Mouse (Mus musculus) stomach, postnatal 0 days (tissue): ENCODE results near the gene Il17c. TPM values are rescaled to one million over a fixed set of nuclear protein-coding genes. Genes with fewer than 3 reads are reported as not detected.

ENCODE experiments used
- ATAC-seq: fragments of 200-750 bp; cut with Nextera tagmentation; 2 replicates; pipeline ENCODE4 v1.8.0; 2017; ENCODE audit not compliant: low FRiP score, low TSS enrichment
- DNase-seq: peaks from one replicate; pipeline ENCODE4 v3.0.0-alpha.2; 2016; ENCODE audit warnings: low spot score
- H3K27ac ChIP-seq: fragments of 300-500 bp; sonication (generic); replicated peaks from 2 replicates; pipeline ENCODE4 v1.5.1; 2014; ENCODE audit warnings: mild to moderate bottlenecking, control low read depth
- H3K27me3 ChIP-seq: fragments of 300-500 bp; sonication (generic); 2 replicates; pipeline ENCODE4 v1.6.1; 2014; ENCODE audit warnings: low read length; ENCODE audit not compliant: control insufficient read depth, insufficient read depth
- H3K36me3 ChIP-seq: fragments of 300-500 bp; sonication (generic); 2 replicates; pipeline ENCODE4 v1.6.1; 2014; ENCODE audit warnings: low read length, mixed read lengths; ENCODE audit not compliant: control insufficient read depth, insufficient read depth
- H3K4me1 ChIP-seq: fragments of 300-500 bp; sonication (generic); replicated peaks from 2 replicates; pipeline ENCODE4 v1.6.1; 2014; ENCODE audit warnings: antibody characterized with exemption; ENCODE audit not compliant: control insufficient read depth, insufficient read depth
- H3K4me2 ChIP-seq: fragments of 300-500 bp; sonication (generic); replicated peaks from 2 replicates; pipeline ENCODE4 v1.6.1; 2014; ENCODE audit warnings: low read depth, mild to moderate bottlenecking, control low read depth, moderate library complexity
- H3K4me3 ChIP-seq: fragments of 300-500 bp; sonication (generic); 2 replicates; pipeline ENCODE4 v1.5.1; 2014; ENCODE audit warnings: low read depth, low read length, control low read depth
- H3K9ac ChIP-seq: fragments of 300-500 bp; sonication (generic); 2 replicates; pipeline ENCODE4 v1.6.1; 2014; ENCODE audit warnings: mild to moderate bottlenecking, low read length, control low read depth, mixed read lengths
- H3K9me3 ChIP-seq: fragments of 300-500 bp; sonication (generic); 2 replicates; pipeline ENCODE4 v1.6.1; 2016; ENCODE audit warnings: low read length; ENCODE audit not compliant: control insufficient read depth
- CTCF ChIP-seq: IDR thresholded peaks from 2 replicates; pipeline ENCODE4 v1.5.1; 2016; ENCODE audit warnings: antibody characterized with exemption, low read depth, mild to moderate bottlenecking, moderate library complexity
- EP300 ChIP-seq: optimal IDR thresholded peaks from 2 replicates; pipeline ENCODE3; 2016; ENCODE audit warnings: antibody characterized with exemption
- WGBS: fragments of 180-500 bp; shearing (Covaris S2); extraction: QIAGEN DNeasy Blood & Tissue Kit; methylation state at CpG from one replicate; pipeline ENCODE4 v1.1.7; 2014; 5-methylcytosine and 5-hydroxymethylcytosine counted together
- microRNA-seq: library from miRNA; unstranded; fragments of <30 nt; microRNA quantifications from one replicate; pipeline ENCODE4, GENCODE M21; 2016
- polyA plus RNA-seq: library from polyadenylated mRNA; unstranded; fragments of >200 nt; fragmentation: Nextera tagmentation; extraction: Ambion mirVana; gene quantifications from 2 replicates; pipeline ENCODE4 v1.2.1, GENCODE M21; 2015

Gene Il17c
- polyA plus RNA-seq, 1 experiment from 2014 or later, result 0.32 TPM

DNA sequence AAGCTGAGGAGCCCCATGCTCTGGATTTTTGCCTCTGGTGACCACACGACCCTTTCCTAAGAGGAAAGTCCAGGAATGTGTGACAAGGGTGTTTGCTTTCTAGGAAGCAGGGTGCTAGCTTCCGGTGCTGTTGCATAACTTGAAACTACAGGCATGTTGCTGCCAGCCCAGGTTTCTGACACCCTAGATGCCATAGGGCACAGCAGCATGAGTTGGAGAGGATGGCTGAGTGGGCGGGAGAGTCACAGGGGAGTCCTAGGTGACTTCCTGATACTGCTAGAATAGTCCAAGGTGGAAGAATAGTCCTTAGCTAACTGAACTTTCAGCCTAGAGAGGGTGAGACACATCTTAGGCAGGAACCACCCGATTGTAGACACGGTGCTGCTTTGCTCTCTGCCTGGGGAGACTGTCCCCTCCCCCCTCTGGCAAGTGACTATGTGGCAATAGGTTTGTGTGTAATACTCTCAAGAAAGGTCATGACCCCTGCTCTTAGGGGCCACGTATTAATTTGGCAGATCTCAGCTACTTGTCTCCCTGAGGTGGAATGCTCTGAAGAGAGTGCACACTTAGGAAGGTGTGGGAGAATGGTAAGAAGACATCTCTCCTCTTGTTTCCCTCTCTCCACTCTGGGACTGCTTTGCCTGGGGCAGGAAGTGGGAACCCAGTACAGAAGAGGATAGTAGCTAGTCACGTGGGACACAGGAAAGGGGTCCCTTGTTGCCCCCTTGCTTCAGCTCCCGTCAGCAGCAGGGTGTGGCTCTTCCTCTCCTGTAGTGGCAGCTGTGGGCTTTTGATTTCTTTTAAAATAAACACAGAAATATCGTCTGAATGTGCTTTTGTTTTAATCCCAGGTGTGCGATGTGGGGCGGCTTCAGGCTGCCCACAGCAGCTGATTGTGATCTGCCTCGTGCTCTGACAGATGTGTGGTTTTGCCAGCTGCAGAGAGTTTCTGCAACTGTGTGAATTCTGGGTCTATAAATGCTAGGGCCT lies 42.1 kb downstream of the Il17c start:
- Histone ChIP-seq H3K9me3 (no peaks in the 10 kb centered on the region), H3K4me1 (no peaks in the 10 kb centered on the region; the same call in 1 of the 2 replicates), H3K9ac (no peak overlapping the region), H3K4me3 (no peak overlapping the region), H3K4me2 (no peak overlapping the region), H3K36me3 (peaks cover 9% of the 10 kb centered on the region; the same call in 1 of the 2 replicates), H3K27me3 (no peaks in the 10 kb centered on the region; the same call in 1 of the 2 replicates), H3K27ac (peak overlapping the region; percentile 79)
- DNase-seq, result peak; percentile 52
- peak; percentile 46 for ATAC-seq
- TF ChIP-seq EP300 (no peak), CTCF (no peak)
- WGBS, result 25% methylated on average over 12 of the region's 12 CpGs

DNA sequence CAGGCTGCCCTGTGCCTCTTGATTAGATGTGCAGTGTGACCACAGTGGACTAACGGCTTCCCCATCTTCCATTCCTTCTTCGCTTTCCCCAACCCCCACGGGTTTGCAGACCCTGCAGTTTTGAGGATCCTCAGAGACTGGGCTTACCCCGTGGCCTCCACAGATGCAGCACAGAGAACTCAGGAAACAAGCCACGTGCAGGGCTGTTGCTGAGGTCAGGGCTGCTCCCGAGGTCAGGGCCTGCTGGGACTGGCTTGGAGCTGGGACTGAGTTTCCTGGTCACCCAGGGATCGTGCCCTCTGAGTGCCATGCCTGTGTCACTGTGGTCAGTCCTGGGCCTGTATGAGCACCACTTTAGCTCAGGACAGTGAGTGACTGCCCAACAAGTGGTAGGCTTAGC lies 43.2 kb downstream of the Il17c start:
- DNase-seq (no peak), ATAC-seq (no peak)
- Histone ChIP-seq H3K9me3 (no peaks in the 10 kb centered on the region), H3K4me2 (no peak overlapping the region), H3K9ac (no peak overlapping the region), H3K36me3 (peaks cover 9% of the 10 kb centered on the region; the same call in 1 of the 2 replicates), H3K4me1 (no peaks in the 10 kb centered on the region; the same call in 1 of the 2 replicates), H3K4me3 (no peak overlapping the region), H3K27me3 (no peaks in the 10 kb centered on the region; the same call in 1 of the 2 replicates), H3K27ac (no peak overlapping the region)
- TF ChIP-seq EP300, result no peak
- TF ChIP-seq CTCF, result no peak
- whole genome bisulfite sequencing, result 77% methylated on average over 7 of the region's 7 CpGs

DNA sequence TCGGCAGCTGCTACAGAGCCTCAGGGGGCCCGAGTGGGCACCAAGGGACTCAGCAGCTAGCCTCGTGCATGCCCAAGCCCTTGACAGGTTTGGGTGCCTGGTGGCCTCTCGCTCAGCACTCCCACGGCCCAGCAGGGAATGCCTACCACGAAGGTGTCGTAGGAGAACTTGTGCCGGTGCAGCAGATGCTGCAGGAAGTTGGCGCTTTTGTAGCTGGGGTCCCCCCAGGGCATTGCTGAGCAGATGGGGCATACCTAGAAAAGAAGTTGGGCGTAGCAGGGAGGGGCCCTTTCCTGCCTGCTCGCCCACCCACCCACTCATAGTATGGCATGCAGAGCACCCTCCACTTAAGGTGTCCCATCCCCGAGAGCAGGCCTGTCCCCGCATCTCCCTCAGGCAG lies 46.0 kb downstream of the Il17c start:
- no peak overlapping the region for H3K4me2 ChIP-seq
- WGBS, result 89% methylated on average over 13 of the region's 13 CpGs
- H3K27me3 ChIP-seq, result no peaks in the 10 kb centered on the region
- no peak overlapping the region for H3K9ac ChIP-seq
- no peaks in the 10 kb centered on the region for H3K4me1 ChIP-seq
- DNase-seq (no peak), ATAC-seq (no peak)
- TF ChIP-seq CTCF (no peak), EP300 (no peak)
- no peak overlapping the region for H3K4me3 ChIP-seq
- H3K27ac ChIP-seq, result no peak overlapping the region
- peaks cover 9% of the 10 kb centered on the region; the same call in 1 of the 2 replicates for H3K36me3 ChIP-seq
- no peaks in the 10 kb centered on the region for H3K9me3 ChIP-seq

DNA sequence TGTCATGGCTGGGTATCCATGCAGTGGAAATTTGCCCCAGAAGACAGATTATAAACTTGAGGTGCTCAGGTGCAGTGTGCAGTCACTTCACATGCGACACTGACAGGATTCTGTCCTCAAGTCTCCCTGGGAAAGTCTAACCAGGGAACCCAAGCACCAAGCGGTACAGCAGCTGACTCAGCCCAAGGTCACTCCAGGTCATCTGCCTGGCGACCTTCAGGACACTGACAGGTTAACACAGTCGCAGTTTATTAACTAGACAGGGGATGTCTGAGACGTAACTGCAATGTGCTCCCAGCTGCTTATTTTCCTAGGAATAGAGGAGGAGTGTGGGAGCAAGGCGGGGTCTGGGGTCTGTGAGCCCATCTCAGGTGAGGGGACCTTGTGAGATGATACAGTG lies 47.6 kb downstream of the Il17c start:
- Histone ChIP-seq H3K9me3 (no peaks in the 10 kb centered on the region), H3K9ac (no peak overlapping the region), H3K36me3 (peaks cover 9% of the 10 kb centered on the region; the same call in 1 of the 2 replicates), H3K27ac (no peak overlapping the region), H3K4me2 (no peak overlapping the region), H3K4me3 (no peak overlapping the region), H3K27me3 (no peaks in the 10 kb centered on the region), H3K4me1 (no peaks in the 10 kb centered on the region)
- 87% methylated on average over 6 of the region's 6 CpGs for WGBS
- DNase-seq (no peak), ATAC-seq (no peak)
- TF ChIP-seq CTCF, result no peak

DNA sequence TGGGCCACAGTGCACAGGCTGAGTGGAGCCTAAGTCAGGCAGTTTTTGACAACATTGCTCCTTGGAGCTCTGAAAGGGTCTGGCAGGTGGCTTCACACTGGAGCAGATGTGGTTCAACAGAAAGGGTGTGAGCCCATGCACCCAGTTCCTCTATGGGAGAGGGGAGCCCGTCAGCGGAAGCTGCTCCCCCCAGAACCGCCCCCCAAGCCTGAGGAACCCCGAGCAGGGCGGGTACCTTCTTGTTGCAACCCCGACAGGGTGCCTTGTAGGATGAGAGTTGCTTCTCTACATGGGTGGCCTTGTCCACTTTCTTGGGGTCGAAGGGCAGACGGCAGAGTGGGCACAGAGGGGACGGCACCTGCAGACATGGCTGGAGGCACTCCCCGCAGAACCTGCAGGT lies 48.1 kb downstream of the Il17c start:
- Histone ChIP-seq H3K27me3 (no peaks in the 10 kb centered on the region), H3K36me3 (peaks cover 9% of the 10 kb centered on the region; the same call in 1 of the 2 replicates), H3K4me2 (no peak overlapping the region), H3K4me3 (no peak overlapping the region), H3K9me3 (no peaks in the 10 kb centered on the region), H3K4me1 (peaks cover 3% of the 10 kb centered on the region; the same call in 1 of the 2 replicates), H3K27ac (no peak overlapping the region), H3K9ac (no peak overlapping the region)
- ATAC-seq, result no peak
- TF ChIP-seq CTCF (no peak), EP300 (no peak)
- WGBS, result 88% methylated on average over 10 of the region's 10 CpGs
- DNase-seq, result no peak

DNA sequence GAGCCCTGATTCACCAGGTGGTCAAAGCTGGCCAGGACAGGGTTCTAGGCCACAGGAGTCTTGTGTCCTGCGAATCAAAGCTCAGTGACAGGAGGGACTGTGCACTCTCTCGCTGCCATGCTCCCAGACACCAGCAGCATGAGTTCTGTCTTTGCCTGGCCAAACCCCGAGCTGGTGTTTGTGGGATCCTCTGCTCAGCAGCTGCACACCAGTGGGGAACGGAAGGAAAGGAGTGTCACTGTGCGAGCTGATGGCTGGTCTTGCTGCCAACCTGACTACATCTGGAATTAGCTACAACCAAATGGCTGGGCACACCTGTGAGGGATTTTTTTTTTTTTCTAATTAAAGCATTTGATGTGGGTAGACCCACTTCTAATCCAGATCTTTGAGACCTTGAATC lies 48.9 kb downstream of the Il17c start:
- Histone ChIP-seq H3K27me3 (no peaks in the 10 kb centered on the region), H3K36me3 (peaks cover 9% of the 10 kb centered on the region; the same call in 1 of the 2 replicates), H3K27ac (no peak overlapping the region), H3K9ac (no peak overlapping the region), H3K9me3 (no peaks in the 10 kb centered on the region), H3K4me2 (no peak overlapping the region), H3K4me3 (no peak overlapping the region), H3K4me1 (peaks cover 5% of the 10 kb centered on the region; the same call in 1 of the 2 replicates)
- ATAC-seq, result no peak
- TF ChIP-seq CTCF (no peak), EP300 (no peak)
- WGBS, result 88% methylated on average over 5 of the region's 5 CpGs
- DNase-seq, result no peak

Small RNAs within 50 kb of the gene (microRNA-seq; reads per million reads assigned to microRNA genes)
- gene Gm24366, result not detected

Other genes starting within 250 kb of the Il17c start
- 2.3 and 2.8 TPM in 2 replicates for gene Zfpm1, start 139.9 kb upstream of the Il17c start, polyA plus RNA-seq
- not detected in 2 replicates for gene Trhr2, start 61.3 kb upstream of the Il17c start, polyA plus RNA-seq
- 19.4 and 19.8 TPM in 2 replicates for gene Zc3h18, start 45.4 kb upstream of the Il17c start, polyA plus RNA-seq
- 250 and 267 TPM in 2 replicates for gene Cyba, start 10.9 kb downstream of the Il17c start, polyA plus RNA-seq
- gene Mvd, start 21.4 kb downstream of the Il17c start, polyA plus RNA-seq, result 34.6 and 35.7 TPM in 2 replicates
- 1.4 and 1.6 TPM in 2 replicates for gene Snai3, start 38.7 kb downstream of the Il17c start, polyA plus RNA-seq
- gene Rnf166, start 54.0 kb downstream of the Il17c start, polyA plus RNA-seq, result 31.2 and 32.2 TPM in 2 replicates
- 33.1 and 34.5 TPM in 2 replicates for gene Ctu2, start 54.1 kb downstream of the Il17c start, polyA plus RNA-seq
- 7.0 and 8.2 TPM in 2 replicates for gene Piezo1, start 129.3 kb downstream of the Il17c start, polyA plus RNA-seq
- gene Cdt1, start 146.0 kb downstream of the Il17c start, polyA plus RNA-seq, result 11.8 TPM in 2 replicates
- gene Aprt, start 154.9 kb downstream of the Il17c start, polyA plus RNA-seq, result 311 and 314 TPM in 2 replicates
- 8.2 TPM in 2 replicates for gene Galns, start 189.4 kb downstream of the Il17c start, polyA plus RNA-seq
- gene Trappc2l, start 189.6 kb downstream of the Il17c start, polyA plus RNA-seq, result 48.0 and 49.5 TPM in 2 replicates
- gene Pabpn1l, start 200.7 kb downstream of the Il17c start, polyA plus RNA-seq, result 0.08 TPM in 1 of 2 replicates, not detected in the other